Mouse (Mus musculus) heart, postnatal 4 days (tissue): ENCODE results near the gene Nat8f4. TPM values are rescaled to one million over a fixed set of nuclear protein-coding genes. Genes with fewer than 3 reads are reported as not detected.

ENCODE experiments used
- total RNA-seq, 2 experiments: library from RNA; stranded (reverse); gene quantifications; 2 replicates each; pipeline ENCODE4 v1.2.3; 2021

The Nat8f4 gene
- total RNA-seq, 2 experiments from 2014 or later = 1.3 to 1.8 TPM

Other genes starting within 250 kb of the Nat8f4 start
- not detected for gene Nat8f7, start 191.7 kb downstream of the Nat8f4 start, total RNA-seq
- not detected for gene Nat8f3, start 139.1 kb downstream of the Nat8f4 start, total RNA-seq
- not detected for gene Nat8f6, start 83.9 kb downstream of the Nat8f4 start, total RNA-seq
- gene Nat8f5, start 83.9 kb downstream of the Nat8f4 start, total RNA-seq = not detected
- not detected for gene Nat8, start 72.8 kb downstream of the Nat8f4 start, total RNA-seq
- not detected for gene Nat8f2, start 35.7 kb downstream of the Nat8f4 start, total RNA-seq
- 10 to 100 TPM; 11.6 to 13.1 TPM for gene Tprkb, start 7.0 kb upstream of the Nat8f4 start, total RNA-seq
- gene Nat8f1, start 10.8 kb upstream of the Nat8f4 start, total RNA-seq = 1 to 10 TPM; 2.1 to 2.4 TPM
- gene Dusp11, start 56.8 kb upstream of the Nat8f4 start, total RNA-seq = 10 to 100 TPM; 60.0 to 69.6 TPM
- gene Figla, start 111.3 kb upstream of the Nat8f4 start, total RNA-seq = not detected
- gene Add2, start 123.8 kb upstream of the Nat8f4 start, total RNA-seq = 1 to 10 TPM; 2.3 to 3.3 TPM